24 mouse cellular contexts compared by ENCODE assay signal in the genomic region with DNA sequence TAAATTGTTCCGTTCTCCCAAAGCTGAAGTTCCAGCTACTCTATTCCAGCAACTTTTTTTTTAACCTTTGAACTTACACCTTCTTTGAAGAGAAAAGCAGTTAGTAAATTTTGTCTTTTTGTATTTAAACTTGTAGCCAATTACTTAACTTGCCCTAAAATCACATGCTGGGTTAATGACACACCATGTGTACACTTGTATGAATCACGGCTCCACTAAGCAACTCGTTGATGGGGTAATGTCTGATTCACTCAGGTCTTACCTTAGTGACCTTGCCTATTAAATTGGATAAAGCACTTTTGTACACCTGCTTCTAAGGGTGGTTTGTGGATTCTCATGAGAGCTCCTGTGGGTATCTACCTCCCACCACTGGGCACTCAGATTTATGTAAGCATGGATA.
"Had no signal": no experiment of that assay in that cellular context is flagged by ENCODE, and none has a peak within 500 bp of the region (broad histone marks: within the 10 kb centered on the region; RNA-seq: fewer than 3 reads in every experiment).

No protein-coding gene starts in this region.

- H3K9me3 ChIP-seq: heart, embryonic 10.5 days; heart, embryonic 12.5 days; hindbrain, embryonic 10.5 days; hindbrain, embryonic 12.5 days; limb, embryonic 10.5 days; limb, embryonic 12.5 days; liver, embryonic 12.5 days had no signal

- H3K4me3 ChIP-seq: gastrocnemius, adult 2 months; heart, embryonic 10.5 days; heart, embryonic 12.5 days; hindbrain, embryonic 10.5 days; hindbrain, embryonic 12.5 days; layer of hippocampus, adult 2 months; left cerebral cortex, adult 2 months; limb, embryonic 10.5 days; limb, embryonic 12.5 days; liver, embryonic 12.5 days had no signal

- H3K4me1 ChIP-seq: heart, embryonic 10.5 days; heart, embryonic 12.5 days; hindbrain, embryonic 10.5 days; hindbrain, embryonic 12.5 days; limb, embryonic 10.5 days; limb, embryonic 12.5 days; liver, embryonic 12.5 days had no signal

- H3K9ac ChIP-seq: heart, embryonic 12.5 days; hindbrain, embryonic 12.5 days; hindbrain, embryonic 14.5 days; limb, embryonic 12.5 days; liver, embryonic 12.5 days; liver, embryonic 14.5 days had no signal

- H3K4me2 ChIP-seq: heart, embryonic 12.5 days; hindbrain, embryonic 12.5 days; hindbrain, embryonic 14.5 days; limb, embryonic 12.5 days; liver, embryonic 12.5 days had no signal

- H3K27me3 ChIP-seq: heart, embryonic 12.5 days; hindbrain, embryonic 12.5 days; limb, embryonic 12.5 days; liver, embryonic 12.5 days had no signal

- DNase-seq: gastrocnemius, adult 2 months; gastrocnemius, postnatal 10 days; gastrocnemius, postnatal 25 days; heart, adult 18-20 months; heart, postnatal 10 days; heart, postnatal 4 days; kidney, adult 18-20 months; kidney, postnatal 10 days; kidney, postnatal 25 days; kidney, postnatal 4 days had no signal

- H3K27ac ChIP-seq: gastrocnemius, adult 2 months; heart, embryonic 10.5 days; hindbrain, embryonic 10.5 days; hindbrain, embryonic 12.5 days; hindbrain, embryonic 14.5 days; layer of hippocampus, adult 2 months; left cerebral cortex, adult 2 months; limb, embryonic 10.5 days; limb, embryonic 12.5 days; liver, embryonic 12.5 days; liver, embryonic 14.5 days had no signal

- ATAC-seq: hindbrain, embryonic 16.5 days; inflammation-experienced regulatory T-cells, adult 6 months; intestine, postnatal 0 days; liver, embryonic 12.5 days had no signal
